Mouse (Mus musculus) forebrain, embryonic 15.5 days (tissue): ENCODE results near the gene Gm9821. TPM values are rescaled to one million over a fixed set of nuclear protein-coding genes. Genes with fewer than 3 reads are reported as not detected.

ENCODE experiments used
- ATAC-seq: fragments of 200-750 bp; cut with Nextera tagmentation; replicated peaks from 2 replicates; pipeline ENCODE4 v1.8.0; 2017; ENCODE audit warnings: mild to moderate bottlenecking, moderate TSS enrichment, moderate library complexity
- H3K27ac ChIP-seq: fragments of 300-500 bp; sonication (generic); replicated peaks from 2 replicates; pipeline ENCODE4 v1.5.1; 2015; ENCODE audit warnings: mild to moderate bottlenecking, inconsistent platforms
- H3K27me3 ChIP-seq: fragments of 300-500 bp; sonication (generic); 2 replicates; pipeline ENCODE4 v1.6.1; 2015; ENCODE audit warnings: inconsistent platforms
- H3K36me3 ChIP-seq: fragments of 300-500 bp; sonication (generic); 2 replicates; pipeline ENCODE4 v1.6.1; 2015; ENCODE audit warnings: mild to moderate bottlenecking, inconsistent platforms
- H3K4me1 ChIP-seq: fragments of 300-500 bp; sonication (generic); 2 replicates; pipeline ENCODE4 v1.6.1; 2015; ENCODE audit warnings: inconsistent platforms
- H3K4me2 ChIP-seq: fragments of 300-500 bp; sonication (generic); replicated peaks from 2 replicates; pipeline ENCODE4 v1.6.1; 2015; ENCODE audit warnings: mild to moderate bottlenecking, inconsistent platforms
- H3K4me3 ChIP-seq: fragments of 300-500 bp; sonication (generic); 2 replicates; pipeline ENCODE4 v1.5.1; 2015; ENCODE audit warnings: mild to moderate bottlenecking, inconsistent platforms
- H3K9ac ChIP-seq: fragments of 300-500 bp; sonication (generic); replicated peaks from 2 replicates; pipeline ENCODE4 v1.6.1; 2015; ENCODE audit warnings: mild to moderate bottlenecking, inconsistent platforms
- H3K9me3 ChIP-seq: fragments of 300-500 bp; sonication (generic); 2 replicates; pipeline ENCODE4 v1.6.1; 2016; ENCODE audit warnings: inconsistent platforms
- WGBS: fragments of 180-500 bp; shearing (Covaris S2); methylation state at CpG from one replicate; pipeline ENCODE4 v1.1.7; 2015; ENCODE audit warnings: mixed read lengths; 5-methylcytosine and 5-hydroxymethylcytosine counted together
- polyA plus RNA-seq: library from polyadenylated mRNA; unstranded; fragments of >200 nt; fragmentation: Nextera tagmentation; extraction: Ambion mirVana; gene quantifications from 2 replicates; pipeline ENCODE4 v1.2.1, GENCODE M21; 2015

Gm9821 gene
- polyA plus RNA-seq, 1 experiment from 2014 or later: 0.15 TPM

GRCm38 (mm10) chr2:91942356-91942755 lies 3.1 kb upstream of the Gm9821 start:
- Histone ChIP-seq H3K27me3 (no peaks in the 10 kb centered on the region), H3K4me2 (no peak overlapping the region), H3K9me3 (no peaks in the 10 kb centered on the region), H3K36me3 (peaks cover 21% of the 10 kb centered on the region; the same call in 1 of the 2 replicates), H3K4me1 (peaks cover 14% of the 10 kb centered on the region), H3K9ac (no peak overlapping the region), H3K27ac (no peak overlapping the region), H3K4me3 (no peak overlapping the region)
- 76% methylated on average over 6 of the region's 6 CpGs for WGBS
- no peak for ATAC-seq

GRCm38 (mm10) chr2:91944170-91944950 lies 1.1 kb upstream of the Gm9821 start:
- no peaks in the 10 kb centered on the region for H3K9me3 ChIP-seq
- no peaks in the 10 kb centered on the region for H3K27me3 ChIP-seq
- H3K9ac ChIP-seq: no peak overlapping the region
- H3K4me3 ChIP-seq: no peak overlapping the region
- no peak overlapping the region; the same call in 1 of the 2 replicates for H3K27ac ChIP-seq
- WGBS: 44% methylated on average over 13 of the region's 13 CpGs
- H3K4me1 ChIP-seq: peaks cover 33% of the 10 kb centered on the region
- ATAC-seq: peak; percentile 78
- no peak overlapping the region for H3K4me2 ChIP-seq
- H3K36me3 ChIP-seq: peaks cover 4% of the 10 kb centered on the region; the same call in 1 of the 2 replicates

DNA sequence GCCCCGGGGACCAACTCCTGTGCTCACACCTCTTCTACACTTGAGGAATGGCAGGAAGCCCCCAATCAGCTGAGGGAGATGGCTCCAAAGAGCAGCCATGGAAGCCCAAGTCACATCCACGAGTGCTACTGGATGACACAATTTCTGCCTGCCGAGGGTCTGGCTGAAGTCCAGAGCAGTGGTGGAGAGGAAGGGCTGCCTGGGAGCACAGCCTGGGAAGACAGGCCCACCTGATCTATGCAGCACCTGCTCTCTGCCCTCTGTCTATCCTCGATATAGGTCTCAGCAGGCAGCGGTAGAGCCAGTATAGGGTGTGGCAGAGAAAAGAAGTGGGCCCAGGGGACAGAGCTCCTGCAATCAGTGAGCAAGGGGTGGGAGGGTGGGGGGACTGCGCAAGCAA lies 1.3 kb downstream of the Gm9821 start:
- no peak for ATAC-seq
- no peaks in the 10 kb centered on the region for H3K9me3 ChIP-seq
- H3K4me3 ChIP-seq: no peak overlapping the region
- WGBS: 67% methylated on average over 6 of the region's 6 CpGs
- no peaks in the 10 kb centered on the region for H3K36me3 ChIP-seq
- H3K9ac ChIP-seq: no peak overlapping the region
- H3K4me2 ChIP-seq: no peak overlapping the region
- no peak overlapping the region; the same call in 1 of the 2 replicates for H3K27ac ChIP-seq
- H3K4me1 ChIP-seq: peaks cover 48% of the 10 kb centered on the region
- H3K27me3 ChIP-seq: no peaks in the 10 kb centered on the region

DNA sequence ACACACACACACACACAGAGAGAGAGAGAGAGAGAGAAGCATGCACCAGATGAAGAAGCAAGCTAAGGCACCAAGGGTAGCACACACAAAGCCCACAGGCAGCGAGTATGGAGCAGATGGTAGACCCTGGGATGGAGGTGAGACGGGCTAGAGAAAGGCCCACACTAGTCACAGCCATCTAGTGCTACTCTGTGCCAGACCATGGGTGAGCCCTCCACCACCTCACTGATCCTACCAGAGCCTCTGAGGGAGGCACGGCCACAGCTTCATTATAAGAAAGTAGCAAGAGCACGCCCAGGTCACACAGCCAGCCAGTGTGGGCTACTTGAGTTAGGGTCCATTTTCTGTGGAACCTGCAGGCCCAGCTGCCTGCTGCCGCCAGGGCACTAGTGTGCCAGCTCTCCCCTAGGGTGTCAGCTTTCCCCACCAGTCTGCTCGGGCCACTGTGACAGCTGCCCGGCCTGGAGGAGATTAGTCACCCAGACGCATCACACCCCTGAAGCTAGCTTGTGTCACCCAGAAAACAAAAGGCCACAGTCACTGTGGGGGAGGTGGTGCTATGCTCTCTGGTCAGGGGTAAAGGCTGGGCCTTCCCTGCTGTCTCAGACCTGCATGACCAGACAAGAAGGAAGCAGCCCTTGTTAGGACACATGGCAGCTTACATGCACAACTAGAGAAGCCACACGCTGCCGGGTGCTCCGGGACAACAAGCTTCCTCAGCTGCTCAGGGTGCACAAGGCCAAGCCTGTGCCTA lies 2.1 kb downstream of the Gm9821 start:
- no peak overlapping the region for H3K4me2 ChIP-seq
- no peaks in the 10 kb centered on the region for H3K9me3 ChIP-seq
- 57% methylated on average over 11 of the region's 11 CpGs for WGBS
- H3K4me1 ChIP-seq: peaks cover 48% of the 10 kb centered on the region
- H3K4me3 ChIP-seq: no peak overlapping the region
- ATAC-seq: no peak
- H3K27ac ChIP-seq: peak overlapping the region; percentile 58
- no peak overlapping the region for H3K9ac ChIP-seq
- H3K36me3 ChIP-seq: no peaks in the 10 kb centered on the region
- H3K27me3 ChIP-seq: no peaks in the 10 kb centered on the region

DNA sequence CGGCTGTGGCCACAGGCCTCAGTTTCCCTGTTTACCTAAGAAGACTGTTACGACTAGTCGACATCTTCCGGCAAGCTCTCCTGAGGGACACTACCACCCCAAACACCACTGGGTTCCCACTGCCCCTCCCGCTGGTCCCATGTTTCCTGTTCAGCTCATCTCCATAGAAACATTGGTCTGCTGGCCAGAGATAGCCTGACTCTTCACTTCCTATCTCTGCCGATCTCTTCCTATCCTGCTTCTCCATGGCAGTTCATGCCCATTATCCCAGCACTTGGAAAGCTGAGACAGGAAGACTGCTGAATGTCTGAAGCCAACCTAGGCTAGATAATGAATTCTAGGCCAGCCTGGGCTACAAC lies 2.6 kb downstream of the Gm9821 start:
- no peaks in the 10 kb centered on the region for H3K9me3 ChIP-seq
- H3K27me3 ChIP-seq: no peaks in the 10 kb centered on the region
- WGBS: 84% methylated on average over 6 of the region's 6 CpGs
- H3K4me3 ChIP-seq: no peak overlapping the region
- peak overlapping the region; percentile 58 for H3K27ac ChIP-seq
- peaks cover 48% of the 10 kb centered on the region for H3K4me1 ChIP-seq
- no peak overlapping the region for H3K4me2 ChIP-seq
- H3K9ac ChIP-seq: no peak overlapping the region
- no peak for ATAC-seq
- H3K36me3 ChIP-seq: no peaks in the 10 kb centered on the region

DNA sequence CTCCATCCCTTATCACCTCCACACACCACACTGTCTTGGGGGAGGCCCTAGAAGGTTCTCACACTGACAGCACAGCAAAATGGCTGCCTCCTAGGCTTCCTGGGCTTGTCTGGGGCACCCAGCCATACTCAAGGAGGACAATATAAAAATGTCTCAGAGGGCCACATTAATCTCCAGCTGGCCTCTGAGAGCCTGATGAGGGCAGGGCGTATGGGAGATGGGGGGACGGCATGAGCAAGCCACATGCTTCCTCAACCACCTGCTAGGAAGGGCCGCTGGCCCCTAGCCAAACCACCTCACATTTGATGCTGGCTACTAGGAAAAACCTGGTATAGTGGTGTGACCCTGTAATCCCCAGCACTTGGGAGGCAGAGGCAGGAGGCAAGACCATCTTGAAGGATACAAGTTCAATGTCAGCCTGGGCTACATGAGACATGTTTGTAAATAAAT lies 3.3 kb downstream of the Gm9821 start:
- Histone ChIP-seq H3K4me1 (peaks cover 50% of the 10 kb centered on the region), H3K27me3 (no peaks in the 10 kb centered on the region), H3K27ac (no peak overlapping the region; the same call in 1 of the 2 replicates), H3K9me3 (no peaks in the 10 kb centered on the region), H3K9ac (no peak overlapping the region), H3K4me3 (no peak overlapping the region), H3K4me2 (no peak overlapping the region), H3K36me3 (no peaks in the 10 kb centered on the region)
- ATAC-seq: no peak
- WGBS: 60% methylated on average over 3 of the region's 3 CpGs

DNA sequence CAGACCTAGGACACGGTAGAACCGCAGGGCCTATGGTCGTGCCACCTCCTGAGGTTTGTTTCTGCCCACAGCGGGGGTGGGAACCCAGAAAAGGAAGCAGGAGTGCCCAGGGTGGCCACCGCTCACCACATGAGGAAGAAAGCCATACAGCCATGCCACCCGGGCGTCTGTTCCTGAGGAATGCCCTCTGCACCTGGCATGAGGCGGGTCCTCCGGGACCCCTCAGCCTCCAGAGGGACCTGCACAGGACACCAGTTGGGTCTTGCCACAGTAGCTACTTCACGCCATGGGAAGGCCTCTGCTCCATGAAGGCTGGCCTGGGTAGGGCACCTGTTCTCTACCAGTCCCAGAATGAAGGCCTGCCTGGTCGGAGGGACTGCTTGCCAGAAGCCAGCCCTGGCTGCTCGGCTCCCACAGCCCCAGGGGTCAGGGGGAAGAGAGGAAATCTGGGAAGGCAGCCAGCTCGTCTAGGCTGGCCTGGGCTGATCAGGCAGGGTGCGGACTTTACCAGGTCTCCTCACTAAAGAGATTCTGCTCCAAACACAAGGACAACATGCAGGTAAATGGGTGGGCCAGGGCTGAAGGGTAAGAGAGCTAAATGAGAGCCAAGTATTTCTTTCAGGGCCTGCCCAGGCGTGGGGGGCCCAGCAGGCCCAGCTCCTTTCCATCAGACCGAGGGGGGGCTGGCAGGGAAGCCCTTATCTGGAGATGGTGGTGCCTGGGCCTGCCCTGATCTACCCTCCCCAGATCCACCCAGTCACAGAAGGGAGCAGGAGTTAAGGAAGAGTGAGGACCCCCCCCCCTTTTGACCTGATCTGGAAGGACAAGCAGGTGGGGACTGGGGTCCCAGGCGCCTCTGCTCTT lies 4.1 kb downstream of the Gm9821 start:
- no peak overlapping the region for H3K4me3 ChIP-seq
- H3K36me3 ChIP-seq: no peaks in the 10 kb centered on the region
- peak overlapping the region; percentile 30 for H3K4me2 ChIP-seq
- H3K9me3 ChIP-seq: no peaks in the 10 kb centered on the region
- no peaks in the 10 kb centered on the region for H3K27me3 ChIP-seq
- peaks cover 51% of the 10 kb centered on the region for H3K4me1 ChIP-seq
- H3K9ac ChIP-seq: peak overlapping the region; percentile 22; the same call in 1 of the 2 replicates
- peak overlapping the region; percentile 84 for H3K27ac ChIP-seq
- ATAC-seq: peak; percentile 29
- 64% methylated on average over 17 of the region's 17 CpGs for WGBS

DNA sequence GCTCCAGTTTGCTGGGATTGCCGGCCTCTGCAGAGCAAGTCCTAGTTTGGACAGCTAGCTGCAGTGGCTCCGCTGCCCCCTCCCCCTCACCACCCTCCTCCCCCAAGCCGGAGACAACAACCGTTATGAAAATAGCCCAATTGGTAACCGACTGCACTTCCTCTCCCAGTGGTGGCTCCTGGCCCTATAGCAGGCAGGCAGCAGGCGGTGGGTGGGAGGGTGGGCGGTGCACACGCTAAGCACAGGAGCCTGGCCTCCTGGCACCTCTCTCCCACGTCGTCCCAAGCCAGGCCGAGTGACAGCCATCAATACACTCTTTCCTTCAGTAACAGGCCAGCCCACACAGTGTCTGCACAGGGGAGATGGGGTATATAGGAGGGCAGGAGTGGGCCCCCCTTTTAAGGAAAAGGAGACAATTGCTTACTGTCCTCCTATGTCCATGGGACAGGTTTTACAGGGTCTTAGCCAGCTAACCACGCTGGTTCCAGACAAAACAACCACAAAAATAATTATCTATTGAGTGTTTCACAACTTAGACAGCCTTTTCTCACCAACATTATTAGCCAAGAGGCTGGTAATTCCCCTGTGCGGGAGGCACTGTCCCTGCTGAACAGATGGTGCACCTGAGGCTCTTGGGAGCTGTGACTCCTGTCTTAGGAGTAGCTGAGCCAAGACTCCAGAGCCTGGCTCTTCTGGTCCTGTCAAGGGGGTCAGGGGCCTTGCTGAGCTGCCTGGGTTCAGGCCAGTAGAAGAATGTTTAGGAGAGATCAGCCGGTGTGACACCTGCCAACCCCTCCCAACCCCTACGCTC lies 5.0 kb downstream of the Gm9821 start:
- Histone ChIP-seq H3K4me1 (peaks cover 55% of the 10 kb centered on the region), H3K27ac (peak overlapping the region; percentile 84), H3K27me3 (no peaks in the 10 kb centered on the region), H3K9me3 (no peaks in the 10 kb centered on the region), H3K36me3 (no peaks in the 10 kb centered on the region), H3K4me3 (no peak overlapping the region), H3K4me2 (peak overlapping the region; percentile 30), H3K9ac (peak overlapping the region; percentile 22; the same call in 1 of the 2 replicates)
- 12% methylated on average over 15 of the region's 15 CpGs for WGBS
- peak; percentile 73 for ATAC-seq

GRCm38 (mm10) chr2:91953825-91954224 lies 8.3 kb downstream of the Gm9821 start:
- Histone ChIP-seq H3K4me3 (no peak overlapping the region), H3K9me3 (no peaks in the 10 kb centered on the region), H3K9ac (no peak overlapping the region), H3K4me1 (peaks cover 58% of the 10 kb centered on the region), H3K27ac (no peak overlapping the region), H3K27me3 (no peaks in the 10 kb centered on the region), H3K4me2 (no peak overlapping the region), H3K36me3 (no peaks in the 10 kb centered on the region)
- WGBS: 22% methylated on average over 5 of the region's 5 CpGs
- ATAC-seq: no peak

DNA sequence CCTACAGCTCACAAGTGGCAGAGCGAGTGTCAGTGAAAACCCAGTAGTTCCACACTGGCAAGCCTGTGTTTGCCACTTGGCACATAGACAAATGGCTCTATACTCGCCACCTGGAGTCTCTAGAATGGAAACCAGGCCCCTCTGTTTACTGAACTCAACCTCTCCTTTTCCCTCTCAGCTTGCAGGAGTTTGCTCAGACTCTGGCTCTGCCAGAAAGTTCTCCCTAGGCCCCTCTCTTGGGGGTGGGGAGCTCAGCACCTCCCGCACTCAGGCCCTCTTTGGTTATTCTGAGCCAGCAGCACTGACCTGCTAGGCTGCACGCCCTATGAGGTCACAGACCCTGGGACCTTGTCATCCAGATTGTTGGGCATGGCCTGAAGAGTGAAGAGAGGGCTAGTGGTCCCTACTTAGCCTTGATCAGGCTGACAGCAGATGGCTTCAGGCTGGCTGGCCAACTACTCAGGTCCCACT lies 9.7 kb downstream of the Gm9821 start:
- 71% methylated on average over 4 of the region's 4 CpGs for WGBS
- no peak overlapping the region for H3K4me3 ChIP-seq
- H3K9me3 ChIP-seq: no peaks in the 10 kb centered on the region
- H3K4me2 ChIP-seq: no peak overlapping the region
- no peaks in the 10 kb centered on the region for H3K27me3 ChIP-seq
- no peak overlapping the region for H3K9ac ChIP-seq
- no peaks in the 10 kb centered on the region for H3K36me3 ChIP-seq
- H3K27ac ChIP-seq: peak overlapping the region; percentile 44; the same call in 1 of the 2 replicates
- H3K4me1 ChIP-seq: peaks cover 50% of the 10 kb centered on the region
- no peak for ATAC-seq

DNA sequence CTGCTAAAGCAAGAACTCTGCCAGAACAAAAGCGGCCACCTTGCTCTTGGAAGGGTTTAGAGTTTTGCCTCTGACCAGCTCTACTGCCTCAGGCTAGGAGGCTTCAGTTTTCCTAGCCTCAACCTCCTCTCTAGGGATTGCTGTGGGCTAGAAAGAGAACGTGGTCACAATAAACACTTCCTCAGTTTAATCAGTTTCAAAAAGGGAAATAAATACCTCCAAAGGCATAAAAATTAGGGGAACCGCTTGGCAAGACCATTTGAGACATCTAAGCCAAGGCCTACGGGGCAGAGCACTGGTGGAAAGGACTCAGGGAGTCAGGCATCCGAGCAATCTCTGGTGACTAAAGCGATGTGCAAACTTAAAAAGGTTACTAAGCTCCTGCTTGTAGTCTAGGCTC lies 10.4 kb downstream of the Gm9821 start:
- Histone ChIP-seq H3K9me3 (no peaks in the 10 kb centered on the region), H3K4me1 (peaks cover 43% of the 10 kb centered on the region), H3K36me3 (no peaks in the 10 kb centered on the region), H3K4me2 (no peak overlapping the region), H3K9ac (no peak overlapping the region), H3K4me3 (no peak overlapping the region), H3K27me3 (no peaks in the 10 kb centered on the region), H3K27ac (peak overlapping the region; percentile 44; the same call in 1 of the 2 replicates)
- no peak for ATAC-seq
- WGBS: 81% methylated on average over 6 of the region's 6 CpGs
